Mouse (Mus musculus): ENCODE measurements around the gene Zfp994.
"Not testable (repeated sequence)": the region's sequence is repeated elsewhere in the genome, so short reads cannot be mapped to it uniquely, and the experiment has no call there.

Gene Zfp994

GRCm38 (mm10) chr17:22225422-22226012 lies at the start of gene Zfp994:
Gene Zfp994 (minus strand): TSS chr17:22225616.
- peak; percentile 95 for DNase-seq (ENCODE audit: extremely low read depth, low read depth)

GRCm38 (mm10) chr17:22230701-22231100 lies 5.3 kb upstream of the Zfp994 start:
- not testable (repeated sequence) for DNase-seq (ENCODE audit: extremely low read depth, low read depth)

DNA sequence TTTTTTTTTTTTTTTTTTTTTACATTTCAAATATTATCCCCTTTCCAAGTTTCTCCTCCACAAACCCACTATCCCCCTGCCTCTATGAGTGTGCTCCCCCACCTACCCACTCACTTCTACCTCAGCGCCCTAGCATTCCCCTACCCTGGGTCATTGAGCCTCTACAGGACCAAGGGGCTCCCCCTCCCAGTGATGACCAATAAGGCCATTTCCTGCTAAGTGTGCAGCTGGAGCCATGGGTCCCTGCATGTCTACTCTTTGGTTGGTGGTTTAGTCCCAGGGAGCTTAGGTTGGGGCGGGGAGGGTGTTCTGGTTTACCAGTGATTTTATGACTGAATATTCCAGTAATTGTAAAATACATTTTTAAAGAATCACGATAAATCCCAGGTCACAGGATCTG lies 401 bp downstream of the Zfp994 start:
- not testable (repeated sequence) for DNase-seq (ENCODE audit: extremely low read depth, low read depth)

- peak; percentile 10 for DNase-seq (ENCODE audit: extremely low read depth, low read depth)
Observed at GRCm38 (mm10) chr17:22165722-22166294, 59.6 kb downstream of the Zfp994 start, which contains the start of gene Zfp947. Gene Zfp947 (minus strand): TSS chr17:22166190.

DNA sequence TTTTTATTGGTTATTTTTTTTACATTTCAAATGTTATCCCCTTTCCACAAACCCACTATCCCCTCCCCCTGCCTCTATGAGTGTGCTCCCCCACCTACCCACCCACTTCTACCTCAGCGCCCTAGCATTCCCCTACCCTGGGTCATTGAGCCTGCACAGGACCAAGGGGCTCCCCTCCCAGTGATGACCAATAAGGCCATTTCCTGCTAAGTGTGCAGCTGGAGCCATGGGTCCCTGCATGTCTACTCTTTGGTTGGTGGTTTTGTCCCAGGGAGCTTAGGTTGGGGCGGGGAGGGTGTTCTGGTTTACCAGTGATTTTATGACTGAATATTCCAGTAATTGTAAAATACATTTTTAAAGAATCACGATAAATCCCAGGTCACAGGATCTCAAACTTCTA lies 60.1 kb downstream of the Zfp994 start:
- not testable (repeated sequence) for DNase-seq (ENCODE audit: extremely low read depth, low read depth)

- not testable (repeated sequence) for DNase-seq (ENCODE audit: extremely low read depth, low read depth)
Observed at GRCm38 (mm10) chr17:22153951-22154350, 71.5 kb downstream of the Zfp994 start.
